26 mouse cellular contexts compared by ENCODE assay signal in the genomic region with DNA sequence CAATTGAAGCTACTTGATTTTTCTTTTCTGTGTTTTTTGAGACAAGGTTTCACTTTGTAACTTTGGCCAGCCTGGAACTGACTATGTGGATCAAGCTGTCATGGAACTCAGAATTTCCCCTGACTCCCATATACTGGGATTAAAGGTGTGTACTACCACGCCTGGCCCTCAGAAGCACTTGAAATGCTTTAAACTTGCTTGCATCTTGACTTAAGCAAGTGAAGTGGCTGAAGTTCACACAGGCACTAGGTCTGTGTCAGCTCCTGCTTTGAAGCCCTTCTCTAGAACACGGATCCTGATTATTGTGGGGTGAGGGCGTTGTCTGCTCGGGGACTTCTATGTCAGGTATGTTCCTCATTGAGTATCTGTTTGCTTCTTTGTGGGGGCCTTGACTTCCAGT. TPM values are rescaled to one million over a fixed set of nuclear protein-coding genes. Genes with fewer than 3 reads are reported as not detected.
DNase-seq lines count a peak whose midpoint lies in the region; ATAC-seq and TF ChIP-seq lines count a peak whose summit lies in the region.
"Had no signal": no experiment of that assay in that cellular context is flagged by ENCODE, and none has a peak within 500 bp of the region (broad histone marks: within the 10 kb centered on the region; RNA-seq: fewer than 3 reads in every experiment).

No protein-coding gene starts in this region.

- H3K9ac ChIP-seq in lung, embryonic 15.5 days = no peak overlapping the region
- H3K9ac ChIP-seq: forebrain, postnatal 0 days; heart, embryonic 13.5 days; limb, embryonic 15.5 days; liver, embryonic 14.5 days; midbrain, embryonic 12.5 days; neural tube, embryonic 15.5 days had no signal

- H3K36me3 ChIP-seq in lung, embryonic 15.5 days = no peaks in the 10 kb centered on the region
- H3K36me3 ChIP-seq: heart, embryonic 13.5 days; limb, embryonic 15.5 days; midbrain, embryonic 12.5 days; neural tube, embryonic 15.5 days had no signal

- no peak overlapping the region for H3K4me3 ChIP-seq in lung, adult 2 months (replicated peaks; ENCODE audit: extremely low read depth, low read depth, low read length)
- H3K4me3 ChIP-seq in lung, embryonic 15.5 days = no peak overlapping the region
- H3K4me3 ChIP-seq: heart, adult 2 months; heart, embryonic 13.5 days; left cerebral cortex, adult 2 months; limb, embryonic 15.5 days; midbrain, embryonic 12.5 days; neural tube, embryonic 15.5 days had no signal

- H3K4me1 ChIP-seq in lung, adult 2 months (ENCODE audit: control insufficient read depth, insufficient read depth, low read length) = peaks cover 4% of the 10 kb centered on the region; the same call in 1 of the 2 replicates
- peaks cover 11% of the 10 kb centered on the region; the same call in 1 of the 2 replicates for H3K4me1 ChIP-seq in lung, embryonic 15.5 days
- H3K4me1 ChIP-seq: heart, embryonic 13.5 days; limb, embryonic 15.5 days; neural tube, embryonic 15.5 days had no signal

- H3K27ac ChIP-seq in lung, embryonic 15.5 days = peak overlapping the region; percentile 66
- H3K27ac ChIP-seq: heart, adult 2 months; heart, embryonic 13.5 days; left cerebral cortex, adult 2 months; limb, embryonic 15.5 days; liver, embryonic 14.5 days; midbrain, embryonic 12.5 days; neural tube, embryonic 15.5 days had no signal

- no peaks in the 10 kb centered on the region for H3K9me3 ChIP-seq in lung, embryonic 15.5 days
- H3K9me3 ChIP-seq: heart, embryonic 13.5 days; limb, embryonic 15.5 days; midbrain, embryonic 12.5 days; neural tube, embryonic 15.5 days had no signal

- 58% methylated on average over 4 of the region's 4 CpGs for WGBS in lung, adult 2 months
- 68% methylated on average over 4 of the region's 4 CpGs for WGBS in lung, embryonic 15.5 days

- no peak overlapping the region for H3K4me2 ChIP-seq in lung, embryonic 15.5 days
- H3K4me2 ChIP-seq: heart, embryonic 13.5 days; limb, embryonic 15.5 days; midbrain, embryonic 12.5 days; neural tube, embryonic 15.5 days had no signal

- no peak for TF ChIP-seq POLR2A in lung, adult 2 months (IDR thresholded peaks at IDR 0.05; ENCODE audit: borderline replicate concordance, extremely low read depth, low read depth, low read length)

- TF ChIP-seq CTCF in lung, adult 2 months (IDR thresholded peaks at IDR 0.05; ENCODE audit: insufficient read depth, low read length) = no peak

- ATAC-seq in lung, embryonic 15.5 days (ENCODE audit: borderline replicate concordance, extremely low read depth, low FRiP score, low TSS enrichment) = peak; percentile 78; the same call in 1 of the 2 replicates
- ATAC-seq: activated CD4-positive, CD25-positive, alpha-beta regulatory T cell, adult 4 months; forebrain, postnatal 0 days had no signal

- H3K27me3 ChIP-seq in lung, embryonic 15.5 days = no peaks in the 10 kb centered on the region
- H3K27me3 ChIP-seq: limb, embryonic 15.5 days had no signal

- DNase-seq in lung, adult 18-20 months = peak; percentile 69 to 81
- no peak for DNase-seq in lung, adult 2 months
- DNase-seq in A20 (ENCODE audit: low read depth, low spot score) = peak; percentile 71
- DNase-seq in lung, postnatal 4 days = peak; percentile 45 to 53
- DNase-seq in layer of hippocampus, adult 8-10 months (ENCODE audit: low spot score in 2 of 2) = no peak
- no peak for DNase-seq in kidney, adult 11 months
- DNase-seq: adrenal gland, adult 8-10 months; cerebellum, adult 18-20 months; cerebellum, postnatal 14 days; forebrain, postnatal 0 days; gastrocnemius, postnatal 14 days; heart, adult 2 months; heart, postnatal 14 days; kidney, adult 18-20 months; kidney, postnatal 4 days; layer of hippocampus, adult 9-11 months; right cerebral cortex, adult 18-20 months; spleen, adult 18-20 months had no signal

RNA-seq across cellular contexts. Expression of a gene that starts 30.5 kb away (rescaled TPM):
- polyA plus RNA-seq in lung, adult 2 months (2012; rRNA removed) = 15.3 and 19.2 TPM in 2 replicates
- polyA plus RNA-seq in lung, embryonic 15.5 days (2015; fragmentation: Nextera tagmentation; extraction: Ambion mirVana) = 5.4 and 6.7 TPM in 2 replicates
- 10 to 100 TPM; 19.5 to 24.0 (median 21.1) TPM for total RNA-seq in layer of hippocampus, adult 8-10 months (2022)

Comparison
In these comparisons a context has a peak if more than half of its experiments do, and no peak if none do; other contexts are left out.
1. DNase-seq: peak in lung, adult 18-20 months (2 of 2), A20 (single experiment) and lung, postnatal 4 days (2 of 2); none in lung, adult 2 months (single experiment), layer of hippocampus, adult 8-10 months (0 of 2) and kidney, adult 11 months (single experiment).